Mouse (Mus musculus) intestine, postnatal 0 days (tissue): ENCODE results near the gene Rasd2. TPM values are rescaled to one million over a fixed set of nuclear protein-coding genes. Genes with fewer than 3 reads are reported as not detected.

Experiments used
- ATAC-seq: fragments of 200-750 bp; cut with Nextera tagmentation; 2 replicates; pipeline ENCODE4 v1.8.0; 2017; ENCODE audit warnings: mild to moderate bottlenecking, moderate TSS enrichment, moderate library complexity
- H3K27ac ChIP-seq: fragments of 300-500 bp; sonication (generic); 2 replicates; pipeline ENCODE4 v1.5.1; 2014; ENCODE audit warnings: mild to moderate bottlenecking, low read depth, low read length, moderate library complexity
- H3K27me3 ChIP-seq: fragments of 300-500 bp; sonication (generic); replicated peaks from 2 replicates; pipeline ENCODE4 v1.6.1; 2014; ENCODE audit warnings: low read length, mixed read lengths; ENCODE audit not compliant: control insufficient read depth, insufficient read depth
- H3K36me3 ChIP-seq: fragments of 300-500 bp; sonication (generic); 2 replicates; pipeline ENCODE4 v1.6.1; 2014; ENCODE audit warnings: mild to moderate bottlenecking, moderate library complexity; ENCODE audit not compliant: control insufficient read depth, insufficient read depth
- H3K4me1 ChIP-seq: fragments of 300-500 bp; sonication (generic); replicated peaks from 2 replicates; pipeline ENCODE4 v1.6.1; 2014; ENCODE audit warnings: antibody characterized with exemption, low read length, mixed read lengths; ENCODE audit not compliant: control insufficient read depth, insufficient read depth
- H3K4me2 ChIP-seq: fragments of 300-500 bp; sonication (generic); replicated peaks from 2 replicates; pipeline ENCODE4 v1.6.1; 2014; ENCODE audit warnings: low read depth, mild to moderate bottlenecking, moderate library complexity
- H3K4me3 ChIP-seq: fragments of 300-500 bp; sonication (generic); 2 replicates; pipeline ENCODE4 v1.5.1; 2014; ENCODE audit warnings: low read depth, low read length
- H3K9ac ChIP-seq: fragments of 300-500 bp; sonication (generic); 2 replicates; pipeline ENCODE4 v1.6.1; 2014; ENCODE audit warnings: mild to moderate bottlenecking, low read depth, low read length
- H3K9me3 ChIP-seq: fragments of 300-500 bp; sonication (generic); 2 replicates; pipeline ENCODE4 v1.6.1; 2016; ENCODE audit warnings: mixed run types; ENCODE audit not compliant: control insufficient read depth
- CTCF ChIP-seq: sonication (generic); IDR thresholded peaks from 2 replicates; pipeline ENCODE4 v1.5.1; 2016; ENCODE audit warnings: low read depth, mild to moderate bottlenecking, control low read depth, antibody characterized with exemption, moderate library complexity
- WGBS: fragments of 180-500 bp; shearing (Covaris S2); extraction: QIAGEN DNeasy Blood & Tissue Kit; methylation state at CpG from one replicate; pipeline ENCODE4 v1.1.7; 2014; 5-methylcytosine and 5-hydroxymethylcytosine counted together
- polyA plus RNA-seq: library from polyadenylated mRNA; unstranded; fragments of >200 nt; fragmentation: Nextera tagmentation; extraction: Ambion mirVana; gene quantifications from 2 replicates; pipeline ENCODE4 v1.2.1, GENCODE M21; 2015

Rasd2 gene
- polyA plus RNA-seq: 0.85 and 1.3 TPM in 2 replicates

GRCm38 (mm10) chr8:75213686-75214085, at the start of gene Rasd2:
Rasd2 (plus strand) TSS chr8:75213944.
- peaks cover 34% of the 10 kb centered on the region for H3K27me3 ChIP-seq
- no peaks in the 10 kb centered on the region for H3K9me3 ChIP-seq
- no peak within 1 kb of the TSS for H3K27ac ChIP-seq
- ATAC-seq: no peak; the same call in 1 of the 2 replicates
- peak within 1 kb of the TSS; percentile 46 for H3K9ac ChIP-seq
- H3K36me3 ChIP-seq: no peaks in the 10 kb centered on the region
- 2% methylated on average over 41 of the region's 42 CpGs for WGBS
- H3K4me1 ChIP-seq: no peaks in the 10 kb centered on the region
- H3K4me2 ChIP-seq: peak within 1 kb of the TSS; percentile 98
- no peak for TF ChIP-seq CTCF
- peak within 1 kb of the TSS; percentile 58 for H3K4me3 ChIP-seq

- 60% methylated on average over 5 of the region's 5 CpGs for WGBS
- no peak overlapping the region for H3K27ac ChIP-seq
- no peak for ATAC-seq
Measured at GRCm38 (mm10) chr8:75169363-75169762, 44.4 kb upstream of the Rasd2 start.

GRCm38 (mm10) chr8:75172009-75172685, 41.6 kb upstream of the Rasd2 start:
- no peak for TF ChIP-seq CTCF
- WGBS: 64% methylated on average over 6 of the region's 6 CpGs
- Histone ChIP-seq H3K4me1 (peaks cover 2% of the 10 kb centered on the region), H3K27ac (peak overlapping the region; percentile 7; the same call in 1 of the 2 replicates), H3K4me2 (no peak overlapping the region), H3K4me3 (no peak overlapping the region), H3K36me3 (no peaks in the 10 kb centered on the region), H3K27me3 (no peaks in the 10 kb centered on the region), H3K9ac (no peak overlapping the region), H3K9me3 (no peaks in the 10 kb centered on the region)
- ATAC-seq: peak; percentile 80

More at GRCm38 (mm10) chr8:75169363-75169762, 44.4 kb upstream of the Rasd2 start:
- no peaks in the 10 kb centered on the region for H3K27me3 ChIP-seq
- no peaks in the 10 kb centered on the region for H3K36me3 ChIP-seq
- H3K4me2 ChIP-seq: no peak overlapping the region
- H3K4me1 ChIP-seq: peaks cover 2% of the 10 kb centered on the region
- H3K4me3 ChIP-seq: no peak overlapping the region
- no peak overlapping the region for H3K9ac ChIP-seq
- TF ChIP-seq CTCF: no peak
- no peaks in the 10 kb centered on the region for H3K9me3 ChIP-seq

- WGBS: 62% methylated on average over 3 of the region's 3 CpGs
- no peaks in the 10 kb centered on the region for H3K4me1 ChIP-seq
- no peaks in the 10 kb centered on the region for H3K27me3 ChIP-seq
- ATAC-seq: no peak
- H3K4me3 ChIP-seq: no peak overlapping the region
- H3K9me3 ChIP-seq: no peaks in the 10 kb centered on the region
- no peak overlapping the region for H3K9ac ChIP-seq
- no peak overlapping the region for H3K4me2 ChIP-seq
- no peak overlapping the region for H3K27ac ChIP-seq
- H3K36me3 ChIP-seq: no peaks in the 10 kb centered on the region
- no peak for TF ChIP-seq CTCF
Measured at GRCm38 (mm10) chr8:75193022-75193421, 20.7 kb upstream of the Rasd2 start.

- Histone ChIP-seq H3K4me3 (no peak overlapping the region), H3K4me2 (no peak overlapping the region), H3K27ac (no peak overlapping the region), H3K36me3 (no peaks in the 10 kb centered on the region), H3K27me3 (no peaks in the 10 kb centered on the region), H3K9me3 (no peaks in the 10 kb centered on the region), H3K4me1 (no peaks in the 10 kb centered on the region), H3K9ac (no peak overlapping the region)
- 46% methylated on average over 4 of the region's 4 CpGs for WGBS
- no peak for ATAC-seq
- no peak for TF ChIP-seq CTCF
Measured at GRCm38 (mm10) chr8:75194473-75195071, 19.2 kb upstream of the Rasd2 start.

GRCm38 (mm10) chr8:75197170-75197569, 16.6 kb upstream of the Rasd2 start:
- ATAC-seq: no peak
- Histone ChIP-seq H3K36me3 (no peaks in the 10 kb centered on the region), H3K27me3 (no peaks in the 10 kb centered on the region)

More at GRCm38 (mm10) chr8:75197170-75197569, 16.6 kb upstream of the Rasd2 start:
- 73% methylated on average over 3 of the region's 3 CpGs for WGBS
- Histone ChIP-seq H3K4me3 (no peak overlapping the region), H3K4me1 (no peaks in the 10 kb centered on the region), H3K4me2 (no peak overlapping the region), H3K9me3 (no peaks in the 10 kb centered on the region), H3K27ac (no peak overlapping the region), H3K9ac (no peak overlapping the region)
- no peak for TF ChIP-seq CTCF
